Mouse (Mus musculus) urinary bladder, adult 18-20 months (tissue): Measurements from ENCODE around the gene Socs1.
A peak's percentile ranks its signal among the peaks of the same experiment; 100 is the strongest.

Source experiments
- DNase-seq, 2 experiments: peaks; one replicate each; pipeline ENCODE4 v3.0.0; 2022; ENCODE audit warnings: low spot score in 2 of 2, mixed read lengths in 2 of 2

Gene Socs1

DNA sequence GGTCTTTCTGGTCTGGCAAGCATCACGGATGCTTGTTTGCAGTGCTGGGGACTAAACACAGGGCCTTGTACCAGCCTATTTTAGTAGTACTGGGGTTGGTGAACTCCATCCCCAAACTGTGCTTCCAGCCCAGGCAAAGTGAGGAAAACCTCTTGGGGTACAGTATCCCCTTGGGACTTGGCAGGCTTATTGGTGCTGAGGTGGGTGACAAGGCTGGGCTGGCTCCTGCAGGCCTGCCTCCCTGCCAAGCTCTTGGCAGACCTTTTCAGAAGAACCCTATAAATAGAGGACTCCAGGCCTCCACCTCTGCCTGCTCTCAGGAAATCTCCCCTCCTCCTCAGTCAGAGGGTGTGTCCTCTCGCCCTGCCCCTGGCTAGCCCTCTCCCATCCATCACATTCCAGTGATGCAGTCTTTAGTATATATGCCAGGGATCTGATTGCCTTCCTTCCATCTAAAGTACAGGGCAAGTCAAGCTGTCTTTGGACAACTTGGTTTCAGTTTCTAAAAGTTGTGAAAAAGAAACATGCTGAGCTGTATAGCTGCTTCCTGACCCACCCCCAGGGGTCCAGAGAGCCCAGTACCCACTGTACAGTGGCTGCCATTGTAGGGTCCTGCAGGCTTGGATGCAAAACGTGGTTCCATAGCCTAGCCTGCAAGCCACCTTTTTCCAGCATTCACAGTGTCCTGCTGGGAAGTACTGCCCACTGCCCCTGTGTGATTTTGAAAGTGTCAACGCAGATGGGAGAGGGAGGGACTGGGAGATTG, 1.6 kb upstream of the Socs1 start:
- DNase-seq, result no peak

DNA sequence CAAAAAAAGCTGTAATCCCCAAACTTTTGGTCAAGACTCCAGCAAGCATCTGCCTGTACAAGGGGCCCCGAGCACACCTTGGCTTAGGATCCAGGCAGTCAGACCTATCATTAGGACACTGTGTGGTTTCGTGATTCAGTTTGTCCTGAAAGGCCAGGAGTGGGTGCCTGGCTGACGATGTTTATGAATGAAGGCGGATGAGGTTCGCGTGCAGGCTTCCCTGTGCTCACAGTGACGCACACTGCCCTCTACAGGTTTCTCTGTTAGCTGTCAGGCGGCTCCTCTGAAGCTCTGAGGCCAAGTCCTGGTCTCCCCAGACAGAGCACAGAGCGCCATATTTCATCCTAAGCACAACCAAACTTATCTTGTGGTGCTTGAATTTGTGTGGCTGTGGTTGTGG, 952 bp upstream of the Socs1 start:
- peak; percentile 44 to 79 for DNase-seq

DNA sequence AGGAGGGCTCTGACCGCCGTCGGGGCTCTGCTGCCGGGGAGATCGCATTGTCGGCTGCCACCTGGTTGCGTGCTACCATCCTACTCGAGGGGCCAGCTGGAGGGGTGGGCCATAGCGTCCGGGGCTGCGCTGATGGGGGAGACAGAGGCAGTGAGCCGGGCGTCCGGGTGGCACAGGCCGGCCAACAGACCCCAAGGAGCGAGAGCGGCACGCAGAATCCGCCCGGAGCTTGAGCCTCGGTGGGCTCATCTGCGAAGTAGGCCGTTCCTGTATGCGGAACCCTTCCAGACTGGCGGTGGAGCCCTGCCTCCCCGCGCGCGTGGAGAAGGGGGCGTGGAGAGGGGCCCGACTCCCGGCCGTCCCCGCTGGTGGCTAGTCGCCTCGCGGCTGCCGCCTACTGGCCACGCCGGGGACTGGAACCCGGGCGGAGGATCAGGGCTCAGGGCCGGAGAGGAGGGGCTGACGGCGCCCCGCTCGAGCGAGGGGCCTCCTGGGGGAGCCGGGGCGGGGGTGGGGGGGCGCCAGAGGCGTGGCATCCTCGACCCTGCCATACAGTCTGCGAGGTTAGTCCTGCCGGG, 454 bp downstream of the Socs1 start:
- peak; percentile 85 to 86 for DNase-seq

DNA sequence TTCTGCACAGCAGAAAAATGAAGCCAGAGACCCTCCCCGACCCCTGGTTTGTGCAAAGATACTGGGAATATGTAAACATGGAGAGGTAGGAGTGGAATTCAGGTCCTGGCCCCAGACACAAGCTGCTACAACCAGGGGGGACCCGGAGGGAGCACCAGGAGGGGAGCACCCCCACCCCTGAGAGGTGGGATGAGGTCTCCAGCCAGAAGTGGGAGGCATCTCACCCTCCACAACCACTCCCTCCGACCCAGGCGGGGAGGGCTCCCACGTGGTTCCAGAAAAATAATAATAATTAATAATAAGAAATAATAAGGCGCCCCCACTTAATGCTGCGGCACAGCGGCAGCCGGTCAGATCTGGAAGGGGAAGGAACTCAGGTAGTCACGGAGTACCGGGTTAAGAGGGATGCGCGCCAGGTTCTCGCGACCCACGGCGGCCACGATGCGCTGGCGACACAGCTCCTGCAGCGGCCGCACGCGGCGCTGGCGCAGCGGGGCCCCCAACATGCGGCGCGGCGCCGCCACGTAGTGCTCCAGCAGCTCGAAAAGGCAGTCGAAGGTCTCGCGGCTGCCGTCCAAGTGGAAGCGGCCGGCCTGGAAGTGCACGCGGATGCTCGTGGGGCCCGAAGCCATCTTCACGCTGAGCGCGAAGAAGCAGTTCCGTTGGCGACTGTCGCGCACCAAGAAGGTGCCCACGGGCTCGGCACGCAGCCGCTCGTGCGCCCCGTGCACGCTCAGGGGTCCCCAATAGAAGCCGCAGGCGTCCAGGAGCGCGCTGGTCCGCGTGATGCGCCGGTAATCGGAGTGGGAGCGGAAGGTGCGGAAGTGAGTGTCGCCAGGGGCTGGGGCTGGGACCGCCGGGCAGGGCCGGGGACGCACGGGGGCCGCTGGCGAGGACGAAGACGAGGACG, 1.2 kb downstream of the Socs1 start:
- DNase-seq, result no peak

DNA sequence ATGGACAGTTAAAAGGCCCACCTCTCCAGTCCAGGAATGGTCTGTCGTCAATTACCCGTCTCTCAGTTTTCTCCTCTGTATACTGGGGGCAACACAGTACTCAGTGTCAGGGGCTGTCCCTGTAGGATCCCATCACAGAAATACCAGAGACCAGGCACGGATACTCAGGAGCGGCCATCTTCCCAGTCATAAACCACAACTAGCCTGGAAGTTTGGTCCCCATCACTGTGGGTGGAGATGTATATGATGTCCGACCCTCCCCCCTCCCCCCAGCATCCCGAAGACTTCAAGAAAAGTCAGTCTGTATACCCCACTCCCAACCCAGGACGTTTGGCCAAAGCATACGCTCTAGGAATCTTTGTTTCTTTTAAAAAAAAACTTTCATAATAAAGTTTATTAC, 1.9 kb downstream of the Socs1 start:
- DNase-seq, result no peak

DNA sequence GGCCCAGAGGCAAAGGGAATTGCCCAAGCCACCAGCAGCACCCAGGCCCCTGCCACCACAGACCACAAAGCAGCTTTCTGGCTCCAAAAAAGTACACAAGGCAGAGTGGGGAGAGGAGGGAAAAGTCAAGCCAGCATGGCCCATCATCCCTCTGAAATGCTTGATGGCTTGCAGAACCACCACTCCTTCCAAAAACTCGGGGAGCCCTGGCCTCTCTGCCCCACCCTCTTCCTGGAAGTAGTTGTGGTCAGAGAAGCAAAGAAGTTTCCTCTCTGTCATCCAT, 2.2 kb downstream of the Socs1 start:
- no peak for DNase-seq

DNA sequence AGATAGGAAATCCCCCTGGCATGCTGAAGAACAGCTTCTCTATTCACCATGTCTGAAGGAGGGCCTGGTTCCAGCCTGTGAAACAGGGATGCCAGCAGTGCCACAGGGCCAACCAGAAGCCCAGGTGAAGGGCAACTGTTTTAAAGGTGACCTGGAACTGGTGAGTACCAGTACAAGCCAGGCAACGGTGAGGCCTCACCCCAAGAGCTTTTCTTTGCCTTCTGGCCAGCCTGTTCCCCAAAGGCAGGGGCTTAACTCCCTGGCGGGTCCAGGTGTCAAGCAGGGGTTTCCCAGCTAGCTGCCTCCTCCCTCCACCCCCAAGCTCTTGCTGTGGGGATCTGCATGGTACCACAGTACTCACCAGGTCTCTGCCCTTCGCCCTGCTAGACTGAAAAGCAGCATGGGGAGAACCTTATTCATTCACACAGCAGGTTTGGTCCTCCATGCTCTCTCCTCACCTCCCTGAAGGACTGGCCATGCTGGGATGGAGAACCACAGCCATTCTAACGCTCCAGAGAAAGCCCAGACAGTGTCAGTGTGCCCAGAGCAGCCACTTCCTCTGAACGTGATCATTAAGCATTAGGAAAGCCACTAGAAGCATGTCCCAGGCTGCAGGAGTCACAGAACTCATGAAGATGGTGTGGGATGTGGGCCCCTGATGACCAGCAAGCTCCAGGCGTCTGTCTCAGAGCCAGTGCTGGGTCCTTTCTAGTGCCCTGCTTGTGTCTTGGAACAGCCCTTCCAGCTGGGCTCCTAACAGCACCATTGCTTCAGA, 2.8 kb downstream of the Socs1 start:
- no peak for DNase-seq

DNA sequence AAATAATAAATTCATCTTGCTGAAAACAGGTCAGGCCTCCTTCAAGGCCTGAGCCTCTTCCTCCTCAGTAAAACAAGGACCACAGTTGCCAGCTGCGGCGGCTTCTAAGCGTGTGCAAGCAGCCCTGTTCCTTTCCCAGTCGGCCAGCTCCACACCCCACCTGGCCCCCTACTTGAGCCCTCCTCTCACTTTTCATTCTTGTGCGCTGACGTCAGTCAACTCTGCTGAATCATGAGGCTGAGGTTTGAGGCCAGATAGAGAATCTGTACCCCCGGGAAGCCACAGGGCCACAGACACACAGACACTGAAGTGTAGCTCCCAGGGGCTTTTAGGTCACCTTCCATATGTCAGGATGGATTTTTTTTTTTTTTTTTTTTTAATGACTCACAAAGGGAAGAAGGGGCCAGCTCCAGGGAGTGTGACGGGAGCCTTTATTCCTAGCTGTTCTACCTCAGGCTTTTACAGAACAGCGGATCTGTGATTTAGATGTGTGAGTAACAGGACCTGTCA, 3.4 kb downstream of the Socs1 start:
- no peak for DNase-seq

DNA sequence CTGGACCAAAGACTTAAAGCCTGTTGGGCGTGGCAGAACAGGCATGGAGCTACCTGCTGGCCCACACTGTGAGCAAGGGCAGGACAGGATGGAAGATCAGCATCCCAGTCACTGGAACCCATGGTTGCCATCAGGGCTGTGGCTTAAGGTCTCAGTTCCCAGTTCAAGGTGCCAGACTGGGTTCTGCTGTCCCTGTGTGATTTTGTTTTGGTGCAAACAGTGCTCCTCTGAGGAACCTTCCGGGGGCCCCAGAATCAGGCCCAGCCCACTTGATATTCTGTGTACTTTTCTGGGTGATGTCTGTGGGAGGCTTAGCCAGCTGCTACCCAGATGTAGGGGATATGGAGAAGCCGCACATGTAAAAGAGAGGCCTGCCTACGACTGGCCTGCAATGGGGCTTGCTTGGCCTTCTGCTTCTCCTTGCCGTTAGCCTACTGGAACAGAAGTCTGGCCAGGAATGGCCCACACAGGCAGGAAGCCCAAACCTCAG, 4.7 kb downstream of the Socs1 start:
- no peak for DNase-seq

DNA sequence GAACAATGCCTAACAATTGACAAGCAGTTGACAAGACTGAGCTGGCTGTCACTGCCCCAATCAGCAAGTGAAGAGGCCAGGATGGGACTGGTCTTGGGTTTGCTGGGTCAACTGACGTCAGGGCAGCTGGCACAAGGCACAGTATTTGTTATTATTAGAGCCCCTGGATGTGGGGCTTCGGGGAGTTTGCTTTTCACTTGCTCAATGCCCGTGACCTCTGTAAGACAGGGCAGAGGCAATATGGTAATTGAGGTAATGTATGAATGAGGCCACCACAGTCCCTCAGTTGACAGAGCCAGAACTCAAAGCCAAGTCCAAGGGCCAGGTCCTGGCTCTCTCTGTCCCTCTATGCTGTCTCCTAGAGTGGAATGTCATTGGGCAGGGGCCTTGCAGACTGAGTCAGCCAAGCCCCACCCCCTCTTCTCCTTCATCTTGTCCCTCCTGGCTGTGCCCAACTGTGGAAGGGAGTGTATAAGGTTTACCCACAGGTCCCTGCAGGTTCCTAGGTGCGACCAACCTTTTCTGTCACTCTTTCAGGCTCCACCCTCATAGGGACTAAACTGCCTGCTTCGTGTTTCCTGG, 7.7 kb downstream of the Socs1 start:
- no peak for DNase-seq

DNA sequence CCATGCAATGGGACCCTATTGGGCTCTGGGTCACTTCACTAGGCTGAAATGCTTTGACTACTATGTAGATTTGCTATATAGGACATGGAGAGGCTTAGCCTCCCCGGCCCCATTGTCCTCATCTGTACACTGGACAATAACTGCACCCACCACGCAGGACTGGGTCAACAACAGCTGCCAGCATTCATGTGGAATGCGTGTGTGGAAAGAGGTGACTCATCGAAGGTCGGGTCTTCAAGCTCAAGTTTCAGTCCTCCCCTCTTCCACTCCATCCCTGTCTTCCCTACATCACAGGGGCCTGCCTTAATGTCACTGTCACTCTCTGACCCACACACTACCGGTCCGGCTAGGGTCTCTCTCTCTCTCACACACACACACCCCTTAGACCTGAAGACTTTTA, 9.0 kb downstream of the Socs1 start:
- no peak for DNase-seq

DNA sequence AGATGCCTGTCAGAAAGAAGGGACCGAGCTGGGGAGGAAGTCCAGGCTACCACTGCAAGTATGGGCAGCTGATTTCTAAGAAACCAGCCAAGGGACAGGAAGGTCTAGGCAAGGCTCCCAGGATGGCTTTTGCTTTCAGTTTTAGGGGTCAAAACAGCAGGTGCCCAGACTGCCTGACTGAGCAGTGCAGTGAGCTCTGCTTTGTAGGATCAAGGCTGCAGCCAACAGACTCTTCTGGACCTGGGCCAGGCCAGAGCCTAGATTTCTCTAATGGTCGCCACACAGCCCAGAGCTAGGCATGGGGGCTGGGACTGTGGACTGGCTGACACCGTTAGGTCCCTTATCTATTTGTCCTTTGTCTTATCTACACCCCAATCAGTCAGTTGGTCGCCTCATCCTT, 10.6 kb downstream of the Socs1 start:
- no peak for DNase-seq

DNA sequence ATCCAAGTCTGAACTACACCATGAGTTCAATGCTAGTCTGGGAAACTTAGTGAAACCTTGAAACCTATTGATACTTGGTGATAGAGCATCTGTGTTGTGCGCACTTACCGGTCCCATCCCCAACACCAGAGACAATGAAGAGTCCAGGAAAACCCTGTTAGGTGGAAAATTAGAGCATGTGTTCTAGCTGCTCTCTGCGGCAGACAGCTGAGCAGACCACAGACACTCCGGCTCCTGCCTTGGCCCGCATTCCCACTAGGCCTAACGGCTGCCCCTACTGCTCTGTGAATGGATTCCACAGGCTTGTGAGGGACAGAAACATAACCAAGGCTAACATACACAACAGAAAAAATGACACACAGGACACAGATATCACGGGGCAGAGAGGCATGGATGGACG, 11.8 kb downstream of the Socs1 start:
- DNase-seq, result no peak

DNA sequence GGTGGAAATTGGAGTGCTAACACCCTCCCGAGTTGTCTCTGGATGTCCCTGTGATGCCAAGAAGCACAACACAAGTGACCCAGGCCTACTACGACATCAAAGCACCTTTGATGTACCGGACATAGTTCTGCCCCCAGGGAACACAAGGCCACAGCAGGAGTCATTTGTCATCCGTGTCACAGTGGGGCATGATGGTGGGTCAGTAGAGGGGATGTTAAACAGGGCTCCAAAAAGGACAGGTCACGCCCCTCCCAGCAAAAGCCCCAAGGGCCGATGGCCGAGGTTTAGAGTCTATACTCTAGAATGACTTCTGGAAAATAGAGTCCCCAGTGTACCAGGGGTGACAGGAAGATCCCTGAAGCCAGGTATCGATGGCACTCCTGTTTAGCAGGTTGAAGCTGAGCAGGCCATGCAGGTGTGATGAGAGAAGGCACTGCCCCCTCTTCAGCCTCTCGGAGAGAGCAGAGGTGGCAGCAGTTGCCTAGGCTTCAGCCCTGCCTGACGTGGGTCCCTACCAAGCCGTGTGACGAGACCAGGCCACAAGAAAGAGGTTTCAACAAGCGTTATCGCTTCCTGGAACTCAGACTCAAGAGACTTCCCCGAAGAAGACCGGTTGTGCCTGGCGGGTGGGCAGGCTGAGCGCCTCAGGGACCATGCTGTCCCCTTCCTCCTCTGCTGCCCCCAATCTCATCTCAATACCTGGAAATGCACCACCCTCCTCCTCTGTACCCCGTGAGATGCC, 13.4 kb downstream of the Socs1 start:
- DNase-seq, result no peak

DNA sequence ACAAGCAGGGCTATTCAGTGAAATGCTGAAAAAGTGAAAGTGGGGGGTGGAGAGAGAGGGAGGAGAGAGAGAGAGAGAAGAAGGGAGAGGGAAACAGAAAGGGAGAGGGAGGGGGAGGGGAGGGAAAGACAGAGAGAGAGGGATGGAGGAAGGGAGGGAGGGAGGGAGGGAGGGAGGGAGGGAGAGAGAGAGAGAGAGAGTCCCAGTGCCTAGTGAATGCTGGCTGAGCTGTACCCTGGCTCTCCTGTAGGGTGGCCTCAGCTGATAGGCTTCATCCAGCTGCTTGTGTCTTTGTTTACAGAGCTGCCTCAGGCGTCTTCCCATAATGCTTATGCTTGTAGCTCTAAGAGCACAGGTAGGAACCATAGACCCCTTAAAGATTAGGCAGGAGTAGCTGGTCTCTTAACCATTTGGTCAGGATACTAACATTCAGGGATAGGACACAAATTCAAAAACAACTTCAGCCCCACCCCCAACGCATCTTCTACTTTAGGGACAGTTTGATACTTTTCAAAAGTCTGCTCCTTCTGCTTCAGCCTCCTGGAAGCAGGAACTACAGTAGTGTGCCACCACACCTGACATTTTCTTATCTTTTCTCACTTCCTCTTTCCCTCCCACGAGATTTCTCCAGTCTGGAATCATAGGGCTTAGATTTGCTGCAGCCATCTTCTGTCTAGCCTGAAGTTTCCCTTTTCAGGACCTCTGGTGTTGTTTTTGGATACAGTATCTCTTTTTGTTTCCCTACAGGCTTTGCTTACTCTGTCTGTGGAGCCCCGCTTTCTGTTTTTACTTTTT, 14.6 kb downstream of the Socs1 start:
- no peak for DNase-seq

DNA sequence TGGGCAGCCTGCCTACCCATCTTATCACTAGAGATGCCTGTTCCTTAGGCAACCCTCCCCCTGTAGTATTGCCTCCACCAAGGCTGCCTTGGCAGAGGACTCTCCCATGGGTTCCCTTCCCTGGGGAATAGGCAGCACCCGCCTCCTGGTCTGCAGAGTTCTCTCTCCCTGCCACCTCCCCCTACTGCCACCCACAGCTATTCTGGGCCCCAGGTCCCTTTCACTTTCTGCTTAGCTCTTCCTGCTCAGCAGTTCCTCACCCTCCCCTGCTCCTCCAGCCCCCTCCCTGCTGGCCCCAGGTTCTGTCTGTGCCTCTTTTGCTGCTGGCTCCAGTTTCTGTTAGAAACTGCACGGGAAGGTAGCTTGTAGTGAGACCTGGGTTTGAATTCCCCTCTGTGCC, 15.7 kb downstream of the Socs1 start:
- DNase-seq, result no peak

DNA sequence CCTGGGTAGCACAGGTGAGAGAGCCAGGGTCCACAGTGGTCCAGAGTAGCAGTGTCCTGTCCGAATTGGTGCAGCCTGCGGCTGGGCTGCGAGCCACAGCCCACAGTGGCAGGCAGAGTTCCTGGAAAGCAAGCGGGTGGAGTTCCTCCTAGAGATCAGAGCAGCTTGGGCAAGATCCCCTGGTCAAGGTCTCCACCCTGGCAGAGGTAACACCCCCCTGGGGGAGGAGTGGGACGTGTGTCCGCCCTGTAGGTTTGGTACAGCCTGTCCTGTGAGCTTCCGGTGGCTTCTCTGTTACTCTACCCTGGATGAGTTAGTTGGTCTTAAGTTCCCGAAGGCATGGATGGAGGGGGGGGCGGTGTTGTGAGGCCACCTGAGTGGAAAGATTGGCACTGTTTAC, 16.5 kb downstream of the Socs1 start:
- no peak for DNase-seq

DNA sequence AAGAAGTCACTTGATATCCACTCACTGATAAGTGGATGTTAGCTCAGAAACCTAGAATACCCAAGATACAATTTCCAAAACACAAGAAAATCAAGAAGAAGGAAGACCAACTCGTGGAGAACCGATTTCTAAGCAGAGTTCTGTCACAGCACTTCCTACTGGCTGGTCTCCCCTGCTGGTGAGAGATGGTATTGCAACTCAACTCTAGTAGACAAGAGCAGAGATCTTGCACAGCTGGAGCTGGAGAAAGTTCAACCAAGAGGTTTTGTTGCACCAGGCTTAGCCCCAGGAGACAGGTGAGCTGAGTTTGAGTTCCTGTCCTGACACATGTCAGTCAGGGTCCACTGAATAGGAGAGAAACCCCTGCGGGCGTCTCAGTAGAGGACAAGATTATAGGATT, 18.2 kb downstream of the Socs1 start:
- DNase-seq, result peak; percentile 47

DNA sequence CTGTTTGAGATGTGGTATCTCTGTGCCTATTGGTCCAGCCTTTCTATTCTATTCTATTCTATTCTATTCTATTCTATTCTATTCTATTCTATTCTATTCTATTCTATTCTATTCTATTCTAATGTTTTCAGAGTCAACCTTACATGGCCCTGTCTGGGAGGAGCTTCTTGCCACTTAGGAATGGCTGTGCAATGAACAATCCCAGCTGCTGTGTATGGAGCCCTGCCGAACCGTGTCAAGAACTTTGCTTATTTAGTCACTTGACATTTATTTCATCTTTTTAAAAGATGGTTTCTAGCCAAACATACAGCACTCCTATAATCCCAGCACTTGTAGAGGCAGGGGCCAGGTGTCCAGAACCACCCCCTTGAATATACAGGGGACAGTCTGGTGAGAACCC, 21.0 kb downstream of the Socs1 start:
- no peak for DNase-seq
